Mouse (Mus musculus): ENCODE data around the gene Cdh13. TPM values are rescaled to one million over a fixed set of nuclear protein-coding genes. Genes with fewer than 3 reads are reported as not detected.
A peak's percentile ranks its signal among the peaks of the same experiment; 100 is the strongest.

Cdh13 gene
- polyA plus RNA-seq, 1 experiment from 2014 or later: 101 TPM

DNA sequence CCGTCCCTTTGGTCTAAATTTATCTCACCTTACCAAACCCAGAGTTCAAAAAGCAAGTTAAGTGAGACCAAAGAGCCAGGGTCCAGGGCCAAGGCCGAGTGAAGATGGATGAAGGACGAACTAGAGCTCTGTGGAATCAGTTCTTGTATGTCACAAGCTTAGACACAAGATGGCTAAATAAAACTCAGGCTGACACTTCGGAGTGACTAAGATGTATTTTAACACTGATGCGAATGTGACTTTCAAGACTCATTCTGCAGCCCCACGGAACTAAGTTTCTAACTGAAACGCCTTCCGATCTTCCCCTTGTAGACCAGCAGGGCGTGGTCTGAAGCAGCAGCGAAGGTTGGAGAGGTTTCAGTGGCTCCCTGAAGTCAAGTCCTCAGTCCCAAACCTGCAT, 334.7 kb downstream of the Cdh13 start:
- ATAC-seq (no peak), DNase-seq (ENCODE audit: low spot score) (no peak)
- Histone ChIP-seq H3K4me2 (ENCODE audit: low read length) (no peak overlapping the region), H3K9me3 (replicated peaks; ENCODE audit: control insufficient read depth, low read length) (no peaks in the 10 kb centered on the region), H3K27me3 (replicated peaks; ENCODE audit: control insufficient read depth, insufficient read depth, low read length) (no peaks in the 10 kb centered on the region), H3K4me1 (ENCODE audit: control insufficient read depth, insufficient read depth, low read length) (no peaks in the 10 kb centered on the region), H3K27ac (ENCODE audit: low read depth, low read length) (no peak overlapping the region), H3K36me3 (ENCODE audit: control insufficient read depth, insufficient read depth, low read length) (no peaks in the 10 kb centered on the region), H3K4me3 (ENCODE audit: low read depth, low read length) (no peak overlapping the region), H3K9ac (ENCODE audit: low read length) (no peak overlapping the region)
- WGBS: 92% methylated on average over 10 of the region's 10 CpGs

DNA sequence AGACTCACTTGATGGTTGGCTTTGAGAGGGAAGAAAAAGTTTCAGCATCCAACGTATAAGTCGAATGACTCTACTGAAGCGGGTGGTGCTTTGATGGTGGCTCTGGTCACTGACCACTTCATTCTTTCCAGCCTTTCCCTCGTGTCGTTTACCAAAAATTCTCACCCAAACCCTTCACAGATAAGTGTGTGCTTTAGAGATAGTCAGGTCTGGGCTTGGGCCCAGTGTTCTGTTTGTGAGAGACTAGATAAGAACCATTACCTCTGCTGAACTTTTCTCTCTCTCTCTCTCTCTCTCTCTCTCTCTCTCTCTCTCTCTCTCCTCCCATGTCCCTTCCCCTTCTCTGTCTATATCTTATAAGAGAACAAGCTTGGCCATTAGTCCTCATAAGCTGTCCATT, 342.9 kb downstream of the Cdh13 start:
- Histone ChIP-seq H3K27ac (ENCODE audit: low read depth, low read length) (no peak overlapping the region), H3K36me3 (ENCODE audit: control insufficient read depth, insufficient read depth, low read length) (no peaks in the 10 kb centered on the region), H3K4me3 (ENCODE audit: low read depth, low read length) (no peak overlapping the region), H3K9me3 (replicated peaks; ENCODE audit: control insufficient read depth, low read length) (no peaks in the 10 kb centered on the region), H3K27me3 (replicated peaks; ENCODE audit: control insufficient read depth, insufficient read depth, low read length) (no peaks in the 10 kb centered on the region), H3K9ac (ENCODE audit: low read length) (no peak overlapping the region), H3K4me2 (ENCODE audit: low read length) (no peak overlapping the region), H3K4me1 (ENCODE audit: control insufficient read depth, insufficient read depth, low read length) (no peaks in the 10 kb centered on the region)
- WGBS: 93% methylated on average over 5 of the region's 5 CpGs
- ATAC-seq: no peak
- no peak for DNase-seq (ENCODE audit: low spot score)

DNA sequence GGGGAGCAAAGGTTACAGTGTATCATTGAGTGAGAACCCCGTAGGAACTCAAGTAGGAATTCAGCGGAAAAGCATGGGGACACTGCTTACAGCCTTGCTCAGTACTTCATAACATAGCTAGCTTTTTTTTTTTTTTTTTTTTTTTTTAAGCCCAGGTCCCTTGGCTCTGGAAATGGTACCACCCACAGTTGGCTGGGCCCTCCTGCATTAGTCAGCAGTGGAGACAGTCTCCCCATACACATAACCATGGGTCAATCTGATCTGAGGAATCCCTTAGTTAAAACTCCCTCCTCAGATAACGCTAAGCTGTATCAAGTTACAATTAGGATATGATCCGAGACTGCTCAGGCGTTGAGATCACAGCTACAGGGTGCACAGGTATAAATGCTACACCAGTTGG, 344.2 kb downstream of the Cdh13 start:
- Histone ChIP-seq H3K4me2 (ENCODE audit: low read length) (no peak overlapping the region), H3K27ac (ENCODE audit: low read depth, low read length) (no peak overlapping the region), H3K4me1 (ENCODE audit: control insufficient read depth, insufficient read depth, low read length) (no peaks in the 10 kb centered on the region), H3K36me3 (ENCODE audit: control insufficient read depth, insufficient read depth, low read length) (no peaks in the 10 kb centered on the region), H3K9me3 (replicated peaks; ENCODE audit: control insufficient read depth, low read length) (no peaks in the 10 kb centered on the region), H3K9ac (ENCODE audit: low read length) (no peak overlapping the region), H3K4me3 (ENCODE audit: low read depth, low read length) (no peak overlapping the region), H3K27me3 (replicated peaks; ENCODE audit: control insufficient read depth, insufficient read depth, low read length) (no peaks in the 10 kb centered on the region)
- DNase-seq (ENCODE audit: low spot score): no peak
- WGBS: 87% methylated on average over 5 of the region's 5 CpGs
- ATAC-seq: no peak

DNA sequence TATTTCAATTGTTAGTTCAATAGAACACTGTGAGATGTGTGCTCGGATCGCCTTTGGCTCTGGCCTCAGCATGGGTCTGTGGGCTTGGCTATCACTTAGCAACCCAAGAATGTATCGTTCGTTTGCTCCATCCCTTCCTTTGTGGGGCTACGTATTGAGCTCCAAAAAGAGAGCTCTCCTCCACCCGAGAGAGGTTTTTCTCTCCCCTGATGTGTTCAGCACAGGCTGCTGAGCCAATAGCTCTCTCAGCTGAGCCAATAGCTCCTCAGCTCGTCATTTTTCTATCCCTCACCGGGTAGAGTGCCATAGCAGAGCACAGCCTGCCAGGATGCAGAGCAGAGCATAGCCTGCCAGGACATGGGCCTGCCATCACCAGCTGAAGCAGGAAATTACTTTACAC, 345.2 kb downstream of the Cdh13 start:
- Histone ChIP-seq H3K27ac (ENCODE audit: low read depth, low read length) (peak overlapping the region; percentile 5; the same call in 1 of the 2 replicates), H3K27me3 (replicated peaks; ENCODE audit: control insufficient read depth, insufficient read depth, low read length) (no peaks in the 10 kb centered on the region), H3K4me2 (ENCODE audit: low read length) (no peak overlapping the region), H3K36me3 (ENCODE audit: control insufficient read depth, insufficient read depth, low read length) (no peaks in the 10 kb centered on the region), H3K9me3 (replicated peaks; ENCODE audit: control insufficient read depth, low read length) (no peaks in the 10 kb centered on the region), H3K4me1 (ENCODE audit: control insufficient read depth, insufficient read depth, low read length) (no peaks in the 10 kb centered on the region), H3K4me3 (ENCODE audit: low read depth, low read length) (no peak overlapping the region), H3K9ac (ENCODE audit: low read length) (no peak overlapping the region)
- DNase-seq (ENCODE audit: low spot score) (peak; percentile 50), ATAC-seq (no peak)
- WGBS: 37% methylated on average over 8 of the region's 8 CpGs

DNA sequence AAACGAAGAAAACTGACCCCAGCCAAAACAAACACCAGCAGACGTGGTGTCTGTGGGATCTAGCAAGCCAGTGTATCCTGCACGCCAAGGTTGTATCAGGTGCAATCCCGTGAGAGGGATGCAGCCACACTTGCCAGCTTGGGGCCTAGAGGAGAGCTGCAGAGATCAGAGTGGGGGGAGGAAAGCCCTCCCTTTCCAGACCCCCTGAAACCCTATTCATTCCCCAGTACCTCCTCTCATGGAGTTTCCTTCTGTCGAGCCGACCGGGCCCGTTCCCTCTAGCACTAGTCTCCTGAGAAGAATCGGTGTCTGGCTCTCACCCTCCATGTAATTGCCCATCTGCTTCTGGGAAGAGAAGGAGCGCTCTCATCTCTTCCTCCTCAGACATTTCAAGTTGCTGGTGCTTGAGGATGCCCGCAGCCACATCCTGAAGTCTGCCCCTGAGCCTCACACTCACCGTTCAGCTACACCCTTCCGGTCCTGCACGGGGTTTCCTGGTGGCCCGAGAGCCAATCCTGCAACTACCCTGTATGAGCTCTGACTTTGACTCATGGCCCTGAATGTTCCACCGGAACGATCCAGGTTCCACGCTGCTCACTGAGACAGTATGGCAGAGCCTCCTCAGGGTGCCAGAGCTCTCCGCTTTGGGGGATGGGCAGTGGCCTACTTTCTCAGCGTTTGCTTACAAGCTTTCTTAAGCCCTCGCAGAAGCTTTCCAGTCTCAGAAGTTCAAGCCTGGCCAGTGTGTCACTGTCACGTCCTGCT, 351.9 kb downstream of the Cdh13 start:
- Histone ChIP-seq H3K27ac (ENCODE audit: low read depth, low read length) (no peak overlapping the region; the same call in 1 of the 2 replicates), H3K9me3 (replicated peaks; ENCODE audit: control insufficient read depth, low read length) (no peaks in the 10 kb centered on the region), H3K4me2 (ENCODE audit: low read length) (no peak overlapping the region), H3K27me3 (replicated peaks; ENCODE audit: control insufficient read depth, insufficient read depth, low read length) (no peaks in the 10 kb centered on the region), H3K36me3 (ENCODE audit: control insufficient read depth, insufficient read depth, low read length) (no peaks in the 10 kb centered on the region), H3K4me3 (ENCODE audit: low read depth, low read length) (no peak overlapping the region), H3K9ac (ENCODE audit: low read length) (no peak overlapping the region), H3K4me1 (ENCODE audit: control insufficient read depth, insufficient read depth, low read length) (no peaks in the 10 kb centered on the region)
- WGBS: 70% methylated on average over 22 of the region's 22 CpGs
- ATAC-seq: no peak
- DNase-seq (ENCODE audit: low spot score): no peak

DNA sequence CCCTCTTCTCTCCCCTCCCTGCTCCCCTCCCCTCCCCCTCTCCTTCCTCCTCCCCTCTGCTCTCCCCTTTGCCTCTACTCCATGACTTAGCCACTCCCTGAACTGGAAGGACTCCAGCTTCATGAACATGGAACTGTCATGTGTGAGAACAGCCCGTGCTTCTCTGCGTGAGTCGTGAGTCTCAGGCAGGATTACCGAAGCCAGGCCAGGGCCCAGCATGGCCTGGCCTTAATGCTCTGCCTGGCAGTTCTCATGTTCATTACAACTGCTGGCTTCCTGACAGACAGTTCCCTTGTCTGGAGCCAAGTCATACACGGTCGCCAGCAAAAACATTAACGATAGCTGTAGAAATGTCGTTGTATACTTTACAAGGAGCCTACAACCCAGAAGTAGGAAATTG, 356.1 kb downstream of the Cdh13 start:
- 75% methylated on average over 8 of the region's 8 CpGs for WGBS
- no peak overlapping the region for H3K9ac ChIP-seq (ENCODE audit: low read length)
- no peaks in the 10 kb centered on the region for H3K9me3 ChIP-seq (replicated peaks; ENCODE audit: control insufficient read depth, low read length)
- H3K4me1 ChIP-seq (ENCODE audit: control insufficient read depth, insufficient read depth, low read length): no peaks in the 10 kb centered on the region
- H3K27me3 ChIP-seq (replicated peaks; ENCODE audit: control insufficient read depth, insufficient read depth, low read length): no peaks in the 10 kb centered on the region
- no peak overlapping the region for H3K4me2 ChIP-seq (ENCODE audit: low read length)
- DNase-seq (ENCODE audit: low spot score): peak; percentile 62
- H3K27ac ChIP-seq (ENCODE audit: low read depth, low read length): no peak overlapping the region
- H3K4me3 ChIP-seq (ENCODE audit: low read depth, low read length): no peak overlapping the region
- no peaks in the 10 kb centered on the region for H3K36me3 ChIP-seq (ENCODE audit: control insufficient read depth, insufficient read depth, low read length)
- no peak for ATAC-seq

DNA sequence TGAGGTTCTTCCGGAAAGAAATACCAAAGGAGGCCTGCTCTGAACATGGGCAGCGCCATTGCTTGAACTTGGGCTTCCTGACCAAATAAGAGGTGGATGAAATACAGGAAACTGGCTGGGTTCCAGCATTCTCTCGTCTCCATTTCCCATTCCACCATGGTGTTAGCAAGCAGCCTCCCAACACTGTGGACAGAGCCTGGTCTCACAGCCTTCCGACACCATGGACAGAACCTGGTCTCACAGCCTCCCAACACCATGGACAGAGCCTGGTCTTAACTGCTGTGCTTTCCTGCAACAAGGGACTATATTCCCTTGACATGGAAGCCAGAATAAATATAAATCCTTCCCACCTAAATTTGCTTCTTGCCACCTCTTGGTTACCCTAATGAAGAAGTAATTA, 358.3 kb downstream of the Cdh13 start:
- WGBS: 78% methylated on average over 4 of the region's 4 CpGs
- H3K9ac ChIP-seq (ENCODE audit: low read length): no peak overlapping the region
- DNase-seq (ENCODE audit: low spot score) (no peak), ATAC-seq (no peak)
- no peaks in the 10 kb centered on the region for H3K4me1 ChIP-seq (ENCODE audit: control insufficient read depth, insufficient read depth, low read length)
- H3K27me3 ChIP-seq (replicated peaks; ENCODE audit: control insufficient read depth, insufficient read depth, low read length): no peaks in the 10 kb centered on the region
- no peaks in the 10 kb centered on the region for H3K9me3 ChIP-seq (replicated peaks; ENCODE audit: control insufficient read depth, low read length)
- no peak overlapping the region for H3K4me3 ChIP-seq (ENCODE audit: low read depth, low read length)
- no peaks in the 10 kb centered on the region for H3K36me3 ChIP-seq (ENCODE audit: control insufficient read depth, insufficient read depth, low read length)
- H3K4me2 ChIP-seq (ENCODE audit: low read length): no peak overlapping the region
- no peak overlapping the region for H3K27ac ChIP-seq (ENCODE audit: low read depth, low read length)

DNA sequence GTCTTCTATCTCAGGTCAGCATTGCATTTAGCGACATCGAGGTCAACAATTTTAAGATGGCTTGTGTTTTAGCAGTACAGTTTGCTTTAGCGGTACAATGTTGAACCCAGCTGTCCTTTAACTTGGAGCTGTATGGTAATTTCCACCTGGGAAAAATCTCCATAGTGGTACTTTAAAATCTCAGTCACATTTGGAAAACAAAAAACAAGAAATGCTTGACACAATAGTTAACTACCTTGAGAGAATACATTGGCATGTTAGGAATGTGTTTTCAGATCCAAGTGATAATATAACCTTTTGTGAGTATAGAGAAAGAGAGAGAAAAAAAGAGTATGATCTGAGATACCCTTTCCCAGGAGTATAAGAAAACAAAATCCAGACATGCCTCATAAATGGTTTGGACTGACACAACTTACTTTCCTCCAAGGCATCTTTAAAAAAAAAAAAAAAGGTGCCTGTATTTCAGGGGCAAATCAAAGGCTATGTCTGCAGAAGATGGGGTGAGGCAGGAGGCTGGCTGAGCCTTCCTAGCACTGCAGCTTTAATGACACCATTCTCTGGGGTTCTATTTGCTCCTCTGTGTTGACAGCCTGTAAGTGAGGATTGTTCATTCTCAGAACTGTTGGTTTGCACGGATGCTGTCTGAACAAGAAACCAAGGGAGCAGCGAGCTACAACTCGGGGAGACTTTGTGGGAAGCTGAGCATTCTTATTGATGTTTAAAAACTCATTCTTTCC, 365.4 kb downstream of the Cdh13 start:
- Histone ChIP-seq H3K27ac (ENCODE audit: low read depth, low read length) (no peak overlapping the region), H3K9me3 (replicated peaks; ENCODE audit: control insufficient read depth, low read length) (no peaks in the 10 kb centered on the region), H3K4me3 (ENCODE audit: low read depth, low read length) (no peak overlapping the region), H3K27me3 (replicated peaks; ENCODE audit: control insufficient read depth, insufficient read depth, low read length) (no peaks in the 10 kb centered on the region), H3K36me3 (ENCODE audit: control insufficient read depth, insufficient read depth, low read length) (no peaks in the 10 kb centered on the region), H3K4me1 (ENCODE audit: control insufficient read depth, insufficient read depth, low read length) (no peaks in the 10 kb centered on the region), H3K4me2 (ENCODE audit: low read length) (no peak overlapping the region), H3K9ac (ENCODE audit: low read length) (no peak overlapping the region)
- no peak for DNase-seq (ENCODE audit: low spot score)
- WGBS: 78% methylated on average over 6 of the region's 6 CpGs
- ATAC-seq: no peak

DNA sequence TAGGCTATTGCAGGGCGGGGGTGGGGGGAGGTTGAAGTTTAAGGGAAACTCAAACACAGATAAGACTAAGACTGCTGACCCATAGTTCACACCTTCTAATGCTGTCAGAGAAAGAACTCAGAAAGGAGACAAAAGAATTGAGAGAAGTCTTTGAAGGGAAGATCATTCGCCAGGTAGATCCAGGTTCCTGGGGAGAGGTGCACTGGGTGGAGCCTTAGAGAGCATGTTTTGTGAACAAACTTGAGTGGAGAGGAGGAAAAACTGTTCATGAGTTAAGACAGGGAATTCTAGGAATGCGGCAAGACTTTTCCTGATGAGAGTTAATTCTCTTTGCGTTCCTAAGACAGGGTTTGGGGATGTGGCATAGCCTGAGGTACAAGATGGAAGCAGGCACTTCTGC, 366.4 kb downstream of the Cdh13 start:
- Histone ChIP-seq H3K4me2 (ENCODE audit: low read length) (no peak overlapping the region), H3K9me3 (replicated peaks; ENCODE audit: control insufficient read depth, low read length) (no peaks in the 10 kb centered on the region), H3K27ac (ENCODE audit: low read depth, low read length) (no peak overlapping the region), H3K27me3 (replicated peaks; ENCODE audit: control insufficient read depth, insufficient read depth, low read length) (no peaks in the 10 kb centered on the region), H3K4me1 (ENCODE audit: control insufficient read depth, insufficient read depth, low read length) (no peaks in the 10 kb centered on the region), H3K4me3 (ENCODE audit: low read depth, low read length) (no peak overlapping the region), H3K36me3 (ENCODE audit: control insufficient read depth, insufficient read depth, low read length) (no peaks in the 10 kb centered on the region), H3K9ac (ENCODE audit: low read length) (no peak overlapping the region)
- no peak for DNase-seq (ENCODE audit: low spot score)
- ATAC-seq: no peak
- WGBS: 90% methylated on average over 4 of the region's 4 CpGs

All from forebrain, embryonic 14.5 days (tissue).